In the genomic region with DNA sequence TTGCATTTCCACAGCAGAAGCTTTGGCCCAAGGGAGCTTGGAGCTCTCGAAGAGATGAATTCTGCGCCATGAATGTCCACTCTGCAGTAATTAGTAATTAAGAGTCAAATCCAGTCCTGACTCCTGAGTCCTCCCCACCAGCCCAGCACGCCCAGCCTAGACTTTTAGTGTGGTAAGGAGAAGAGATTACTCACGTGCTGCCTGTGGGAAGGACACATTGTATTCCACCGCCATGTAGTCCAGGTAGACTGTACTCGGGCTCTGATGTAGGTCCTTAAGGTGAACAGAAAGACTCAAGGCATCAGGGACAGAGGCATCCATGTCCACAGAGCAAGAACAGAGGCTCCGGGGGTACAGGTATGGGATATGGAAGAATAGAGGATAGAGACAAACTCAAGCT, we compare ENCODE assay signal across 18 mouse cellular contexts. TPM values are rescaled to one million over a fixed set of nuclear protein-coding genes. Genes with fewer than 3 reads are reported as not detected.
DNase-seq lines count a peak whose midpoint lies in the region; ATAC-seq and TF ChIP-seq lines count a peak whose summit lies in the region.
"Had no signal": no experiment of that assay in that cellular context is flagged by ENCODE, and none has a peak within 500 bp of the region (broad histone marks: within the 10 kb centered on the region; RNA-seq: fewer than 3 reads in every experiment).

No protein-coding gene starts in this region.

- H3K27ac ChIP-seq in forebrain, embryonic 13.5 days: 0 out of 2 replicates have a peak overlapping the region, but pooled peaks have one; percentile 97
- H3K27ac ChIP-seq in forebrain, embryonic 16.5 days (ENCODE audit: low read length): no peak overlapping the region
- 0 out of 2 replicates have a peak overlapping the region, but pooled peaks have one; percentile 33 for H3K27ac ChIP-seq in lung, embryonic 15.5 days
- peak overlapping the region; percentile 96 for H3K27ac ChIP-seq in bone marrow macrophage, adult 2 months (ENCODE audit: insufficient read depth, low read depth, low read length)
- H3K27ac ChIP-seq in liver, embryonic 12.5 days: peak overlapping the region; percentile 93; the same call in 1 of the 2 replicates
- H3K27ac ChIP-seq: limb, embryonic 13.5 days had no signal

- peak; percentile 16; the same call in 1 of the 2 replicates for TF ChIP-seq CTCF in bone marrow macrophage, adult 2 months (IDR thresholded peaks at IDR 0.05; ENCODE audit: low read depth, low read length)

- DNase-seq in lung, postnatal 10 days: no peak
- DNase-seq in embryo, embryonic 10 days (ENCODE audit: low spot score): no peak
- no peak for DNase-seq in T-cell, adult 2 months (ENCODE audit: low spot score)
- DNase-seq: cerebellum, adult 11 months; heart, postnatal 4 days; kidney, adult 8-10 months; layer of hippocampus, postnatal 36 days; retina, postnatal 1 day had no signal

- no peak overlapping the region for H3K9ac ChIP-seq in forebrain, embryonic 13.5 days
- no peak overlapping the region for H3K9ac ChIP-seq in forebrain, embryonic 16.5 days (replicated peaks; ENCODE audit: low read depth, low read length)
- no peak overlapping the region for H3K9ac ChIP-seq in lung, embryonic 15.5 days
- no peak overlapping the region for H3K9ac ChIP-seq in liver, embryonic 12.5 days
- H3K9ac ChIP-seq: heart, embryonic 12.5 days; limb, embryonic 13.5 days had no signal

- no peaks in the 10 kb centered on the region for H3K9me3 ChIP-seq in forebrain, embryonic 13.5 days (replicated peaks)
- no peaks in the 10 kb centered on the region for H3K9me3 ChIP-seq in forebrain, embryonic 16.5 days (ENCODE audit: control insufficient read depth, low read length)
- no peaks in the 10 kb centered on the region for H3K9me3 ChIP-seq in lung, embryonic 15.5 days
- no peaks in the 10 kb centered on the region for H3K9me3 ChIP-seq in liver, embryonic 12.5 days (replicated peaks)
- H3K9me3 ChIP-seq: heart, embryonic 12.5 days; limb, embryonic 13.5 days had no signal

- no peak overlapping the region for H3K4me3 ChIP-seq in forebrain, embryonic 13.5 days
- no peak overlapping the region for H3K4me3 ChIP-seq in forebrain, embryonic 16.5 days (replicated peaks; ENCODE audit: low read length)
- no peak overlapping the region for H3K4me3 ChIP-seq in lung, embryonic 15.5 days
- H3K4me3 ChIP-seq in bone marrow macrophage, adult 2 months (ENCODE audit: insufficient read depth, low read length): peak overlapping the region; percentile 90
- H3K4me3 ChIP-seq in liver, embryonic 12.5 days: no peak overlapping the region
- H3K4me3 ChIP-seq: erythroblast, embryonic 14.5 days; heart, embryonic 12.5 days; limb, embryonic 13.5 days; myocyte had no signal

- no peak for TF ChIP-seq POLR2A in bone marrow macrophage, adult 2 months (IDR thresholded peaks at IDR 0.05; ENCODE audit: borderline replicate concordance, low read depth, low read length)

- no peak overlapping the region for H3K4me2 ChIP-seq in forebrain, embryonic 13.5 days
- H3K4me2 ChIP-seq in forebrain, embryonic 16.5 days (ENCODE audit: low read length): no peak overlapping the region
- H3K4me2 ChIP-seq in lung, embryonic 15.5 days: no peak overlapping the region
- no peak overlapping the region for H3K4me2 ChIP-seq in liver, embryonic 12.5 days
- H3K4me2 ChIP-seq: heart, embryonic 12.5 days had no signal

- H3K27me3 ChIP-seq in forebrain, embryonic 13.5 days: no peaks in the 10 kb centered on the region
- no peaks in the 10 kb centered on the region for H3K27me3 ChIP-seq in forebrain, embryonic 16.5 days (replicated peaks; ENCODE audit: control insufficient read depth, insufficient read depth, low read length)
- H3K27me3 ChIP-seq in lung, embryonic 15.5 days: no peaks in the 10 kb centered on the region
- H3K27me3 ChIP-seq in liver, embryonic 12.5 days (replicated peaks): no peaks in the 10 kb centered on the region
- H3K27me3 ChIP-seq: heart, embryonic 12.5 days; limb, embryonic 13.5 days had no signal

- ATAC-seq in forebrain, embryonic 13.5 days: no peak
- no peak for ATAC-seq in forebrain, embryonic 16.5 days
- ATAC-seq in lung, embryonic 15.5 days (ENCODE audit: borderline replicate concordance, extremely low read depth, low FRiP score, low TSS enrichment): no peak
- no peak for ATAC-seq in liver, embryonic 12.5 days

- WGBS in forebrain, embryonic 13.5 days: 93% methylated on average over 7 of the region's 7 CpGs
- WGBS in forebrain, embryonic 16.5 days: 93% methylated on average over 7 of the region's 7 CpGs
- WGBS in lung, embryonic 15.5 days: 87% methylated on average over 7 of the region's 7 CpGs
- 86% methylated on average over 7 of the region's 7 CpGs for WGBS in liver, embryonic 12.5 days (ENCODE audit: insufficient replicate concordance)

- H3K4me1 ChIP-seq in forebrain, embryonic 13.5 days: peaks cover 34% of the 10 kb centered on the region
- H3K4me1 ChIP-seq in forebrain, embryonic 16.5 days (replicated peaks; ENCODE audit: control insufficient read depth, insufficient read depth, low read length): peaks cover 25% of the 10 kb centered on the region
- peaks cover 27% of the 10 kb centered on the region for H3K4me1 ChIP-seq in lung, embryonic 15.5 days
- H3K4me1 ChIP-seq in bone marrow macrophage, adult 2 months (ENCODE audit: control insufficient read depth, insufficient read depth, low read length): peaks cover 20% of the 10 kb centered on the region
- H3K4me1 ChIP-seq in liver, embryonic 12.5 days: peaks cover 65% of the 10 kb centered on the region

- H3K36me3 ChIP-seq in forebrain, embryonic 13.5 days (ENCODE audit: poor library complexity, severe bottlenecking): peaks cover 68% of the 10 kb centered on the region
- H3K36me3 ChIP-seq in forebrain, embryonic 16.5 days (ENCODE audit: control insufficient read depth, insufficient read depth): peaks cover 29% of the 10 kb centered on the region
- peaks cover 59% of the 10 kb centered on the region for H3K36me3 ChIP-seq in lung, embryonic 15.5 days
- H3K36me3 ChIP-seq in liver, embryonic 12.5 days: peaks cover 69% of the 10 kb centered on the region

RNA-seq across cellular contexts. Expression of gene Cd68, which starts 1.1 kb away (rescaled TPM):
- polyA plus RNA-seq in forebrain, embryonic 13.5 days (2015; fragmentation: Nextera tagmentation; extraction: Ambion mirVana): 4.4 and 5.2 TPM in 2 replicates
- 6.4 and 7.8 TPM in 2 replicates for polyA plus RNA-seq in forebrain, embryonic 16.5 days (2015; fragmentation: Nextera tagmentation; extraction: Ambion mirVana)
- polyA plus RNA-seq in lung, embryonic 15.5 days (2015; fragmentation: Nextera tagmentation; extraction: Ambion mirVana): 11.5 and 11.8 TPM in 2 replicates
- polyA plus RNA-seq in bone marrow macrophage, adult 2 months (2012; ENCODE audit: insufficient read depth, insufficient read length, missing spikeins): 1,401 and 1,598 TPM in 2 replicates
- 14.5 and 15.0 TPM in 2 replicates for polyA plus RNA-seq in liver, embryonic 12.5 days (2016; fragmentation: Nextera tagmentation; extraction: Ambion mirVana)

RNA-seq across cellular contexts. Expression of gene Mpdu1, which starts 2.4 kb away (rescaled TPM):
- 89.4 and 95.2 TPM in 2 replicates for polyA plus RNA-seq in forebrain, embryonic 13.5 days (2015; fragmentation: Nextera tagmentation; extraction: Ambion mirVana)
- 82.1 and 90.4 TPM in 2 replicates for polyA plus RNA-seq in forebrain, embryonic 16.5 days (2015; fragmentation: Nextera tagmentation; extraction: Ambion mirVana)
- polyA plus RNA-seq in lung, embryonic 15.5 days (2015; fragmentation: Nextera tagmentation; extraction: Ambion mirVana): 66.2 and 66.7 TPM in 2 replicates
- 64.2 and 68.9 TPM in 2 replicates for polyA plus RNA-seq in bone marrow macrophage, adult 2 months (2012; ENCODE audit: insufficient read depth, insufficient read length, missing spikeins)
- 38.2 and 39.4 TPM in 2 replicates for polyA plus RNA-seq in liver, embryonic 12.5 days (2016; fragmentation: Nextera tagmentation; extraction: Ambion mirVana)

RNA-seq across cellular contexts. Expression of gene Eif4a1, which starts 7.4 kb away (rescaled TPM):
- 654 and 701 TPM in 2 replicates for polyA plus RNA-seq in forebrain, embryonic 13.5 days (2015; fragmentation: Nextera tagmentation; extraction: Ambion mirVana)
- 563 and 599 TPM in 2 replicates for polyA plus RNA-seq in forebrain, embryonic 16.5 days (2015; fragmentation: Nextera tagmentation; extraction: Ambion mirVana)
- polyA plus RNA-seq in lung, embryonic 15.5 days (2015; fragmentation: Nextera tagmentation; extraction: Ambion mirVana): 595 and 603 TPM in 2 replicates
- 303 and 319 TPM in 2 replicates for polyA plus RNA-seq in bone marrow macrophage, adult 2 months (2012; ENCODE audit: insufficient read depth, insufficient read length, missing spikeins)
- polyA plus RNA-seq in liver, embryonic 12.5 days (2016; fragmentation: Nextera tagmentation; extraction: Ambion mirVana): 393 and 408 TPM in 2 replicates

RNA-seq across cellular contexts. Expression of gene Sox15, which starts 9.7 kb away (rescaled TPM):
- not detected in 2 replicates for polyA plus RNA-seq in forebrain, embryonic 13.5 days (2015; fragmentation: Nextera tagmentation; extraction: Ambion mirVana)
- polyA plus RNA-seq in forebrain, embryonic 16.5 days (2015; fragmentation: Nextera tagmentation; extraction: Ambion mirVana): not detected in 2 replicates
- polyA plus RNA-seq in lung, embryonic 15.5 days (2015; fragmentation: Nextera tagmentation; extraction: Ambion mirVana): 0.24 and 0.25 TPM in 2 replicates
- not detected in 2 replicates for polyA plus RNA-seq in bone marrow macrophage, adult 2 months (2012; ENCODE audit: insufficient read depth, insufficient read length, missing spikeins)
- polyA plus RNA-seq in liver, embryonic 12.5 days (2016; fragmentation: Nextera tagmentation; extraction: Ambion mirVana): not detected in 2 replicates
- polyA plus RNA-seq: erythroblast, embryonic 14.5 days; heart, embryonic 12.5 days; large intestine, adult 2 months had no signal

RNA-seq across cellular contexts. Expression of gene Senp3, which starts 17.0 kb away (rescaled TPM):
- polyA plus RNA-seq in forebrain, embryonic 13.5 days (2015; fragmentation: Nextera tagmentation; extraction: Ambion mirVana): 93.7 and 99.6 TPM in 2 replicates
- 97.0 and 115 TPM in 2 replicates for polyA plus RNA-seq in forebrain, embryonic 16.5 days (2015; fragmentation: Nextera tagmentation; extraction: Ambion mirVana)
- polyA plus RNA-seq in lung, embryonic 15.5 days (2015; fragmentation: Nextera tagmentation; extraction: Ambion mirVana): 72.5 and 81.1 TPM in 2 replicates
- 120 and 131 TPM in 2 replicates for polyA plus RNA-seq in bone marrow macrophage, adult 2 months (2012; ENCODE audit: insufficient read depth, insufficient read length, missing spikeins)
- 53.8 and 56.2 TPM in 2 replicates for polyA plus RNA-seq in liver, embryonic 12.5 days (2016; fragmentation: Nextera tagmentation; extraction: Ambion mirVana)

Comparison
In these comparisons a context has a peak if more than half of its experiments do, and no peak if none do; other contexts are left out.
1. RNA of gene Cd68, which starts 1.1 kb away (polyA plus RNA-seq): 1,401 to 1,598 TPM in bone marrow macrophage, adult 2 months; 14.5 to 15.0 TPM in liver, embryonic 12.5 days, 11.5 to 11.8 TPM in lung, embryonic 15.5 days, 6.4 to 7.8 TPM in forebrain, embryonic 16.5 days and 4.4 to 5.2 TPM in forebrain, embryonic 13.5 days; every median in the first group is over 10 times any median in the second.